Mouse (Mus musculus): ENCODE measurements at regions not wholly inside any gene's neighbourhood (a gene's known extent, or its start where the extent isn't known, plus 50 kb on each side); places are given as distances from the start of the nearest gene placed in this dataset.

- no peak for DNase-seq (ENCODE audit: low spot score)
- peaks cover 1% of the 10 kb centered on the region; the same call in 1 of the 2 replicates for H3K9me3 ChIP-seq (ENCODE audit: control insufficient read depth, low read length)
- H3K27me3 ChIP-seq (replicated peaks; ENCODE audit: control insufficient read depth, insufficient read depth, low read length): no peaks in the 10 kb centered on the region
- H3K4me2 ChIP-seq (ENCODE audit: low read depth, low read length): no peak overlapping the region
- H3K27ac ChIP-seq (replicated peaks; ENCODE audit: low read depth, low read length): no peak overlapping the region
- H3K4me3 ChIP-seq (ENCODE audit: low read depth, low read length): no peak overlapping the region
- H3K9ac ChIP-seq (ENCODE audit: low read depth, low read length): no peak overlapping the region
- H3K4me1 ChIP-seq (ENCODE audit: control insufficient read depth, insufficient read depth, low read length): no peaks in the 10 kb centered on the region
- 76% methylated on average over 11 of the region's 11 CpGs for WGBS
- ATAC-seq (ENCODE audit: low read depth): no peak
- H3K36me3 ChIP-seq (ENCODE audit: control insufficient read depth, insufficient read depth, low read length): no peaks in the 10 kb centered on the region
These were observed 72.0 kb upstream of the 4933415F23Rik start for GRCm38 (mm10) chr1:23174022-23174421.

- WGBS: 53% methylated on average over 7 of the region's 7 CpGs
- H3K36me3 ChIP-seq (ENCODE audit: control insufficient read depth, insufficient read depth, low read length): no peaks in the 10 kb centered on the region
- H3K9ac ChIP-seq (ENCODE audit: low read depth, low read length): no peak overlapping the region
- no peak overlapping the region for H3K4me2 ChIP-seq (ENCODE audit: low read depth, low read length)
- no peaks in the 10 kb centered on the region for H3K27me3 ChIP-seq (replicated peaks; ENCODE audit: control insufficient read depth, insufficient read depth, low read length)
- DNase-seq (ENCODE audit: low spot score) (peak; percentile 27), ATAC-seq (ENCODE audit: low read depth) (no peak)
- H3K9me3 ChIP-seq (ENCODE audit: control insufficient read depth, low read length): peaks cover 7% of the 10 kb centered on the region; the same call in 1 of the 2 replicates
- no peak overlapping the region for H3K27ac ChIP-seq (replicated peaks; ENCODE audit: low read depth, low read length)
- no peak overlapping the region for H3K4me3 ChIP-seq (ENCODE audit: low read depth, low read length)
- no peaks in the 10 kb centered on the region for H3K4me1 ChIP-seq (ENCODE audit: control insufficient read depth, insufficient read depth, low read length)
These were observed 71.2 kb upstream of the 4933415F23Rik start for GRCm38 (mm10) chr1:23173054-23173802.

- H3K9me3 ChIP-seq (ENCODE audit: control insufficient read depth, low read length): peaks cover 7% of the 10 kb centered on the region; the same call in 1 of the 2 replicates
- H3K4me2 ChIP-seq (ENCODE audit: low read depth, low read length): no peak overlapping the region
- no peak overlapping the region for H3K27ac ChIP-seq (replicated peaks; ENCODE audit: low read depth, low read length)
- ATAC-seq (ENCODE audit: low read depth) (no peak), DNase-seq (ENCODE audit: low spot score) (no peak)
- no peaks in the 10 kb centered on the region for H3K36me3 ChIP-seq (ENCODE audit: control insufficient read depth, insufficient read depth, low read length)
- no peaks in the 10 kb centered on the region for H3K27me3 ChIP-seq (replicated peaks; ENCODE audit: control insufficient read depth, insufficient read depth, low read length)
- H3K4me3 ChIP-seq (ENCODE audit: low read depth, low read length): no peak overlapping the region
- WGBS: 95% methylated on average over 2 of the region's 2 CpGs
- no peak overlapping the region for H3K9ac ChIP-seq (ENCODE audit: low read depth, low read length)
- no peaks in the 10 kb centered on the region for H3K4me1 ChIP-seq (ENCODE audit: control insufficient read depth, insufficient read depth, low read length)
These were observed 69.3 kb upstream of the 4933415F23Rik start for GRCm38 (mm10) chr1:23171336-23171735.

- no peak overlapping the region for H3K27ac ChIP-seq (replicated peaks; ENCODE audit: low read depth, low read length)
- no peak overlapping the region for H3K4me2 ChIP-seq (ENCODE audit: low read depth, low read length)
- ATAC-seq (ENCODE audit: low read depth): no peak
- H3K4me3 ChIP-seq (ENCODE audit: low read depth, low read length): no peak overlapping the region
- no peak overlapping the region for H3K9ac ChIP-seq (ENCODE audit: low read depth, low read length)
- H3K9me3 ChIP-seq (ENCODE audit: control insufficient read depth, low read length): peaks cover 7% of the 10 kb centered on the region; the same call in 1 of the 2 replicates
- H3K36me3 ChIP-seq (ENCODE audit: control insufficient read depth, insufficient read depth, low read length): no peaks in the 10 kb centered on the region
- H3K27me3 ChIP-seq (replicated peaks; ENCODE audit: control insufficient read depth, insufficient read depth, low read length): no peaks in the 10 kb centered on the region
- no peak for DNase-seq (ENCODE audit: low spot score)
- WGBS: 67% methylated on average over 2 of the region's 2 CpGs
- no peaks in the 10 kb centered on the region for H3K4me1 ChIP-seq (ENCODE audit: control insufficient read depth, insufficient read depth, low read length)
These were observed 68.7 kb upstream of the 4933415F23Rik start for GRCm38 (mm10) chr1:23170711-23171110.

- peaks cover 7% of the 10 kb centered on the region; the same call in 1 of the 2 replicates for H3K9me3 ChIP-seq (ENCODE audit: control insufficient read depth, low read length)
- DNase-seq (ENCODE audit: low spot score) (no peak), ATAC-seq (ENCODE audit: low read depth) (no peak)
- 90% methylated on average over 4 of the region's 4 CpGs for WGBS
- no peaks in the 10 kb centered on the region for H3K4me1 ChIP-seq (ENCODE audit: control insufficient read depth, insufficient read depth, low read length)
- H3K27me3 ChIP-seq (replicated peaks; ENCODE audit: control insufficient read depth, insufficient read depth, low read length): no peaks in the 10 kb centered on the region
- H3K4me3 ChIP-seq (ENCODE audit: low read depth, low read length): no peak overlapping the region
- H3K36me3 ChIP-seq (ENCODE audit: control insufficient read depth, insufficient read depth, low read length): no peaks in the 10 kb centered on the region
- H3K4me2 ChIP-seq (ENCODE audit: low read depth, low read length): no peak overlapping the region
- H3K27ac ChIP-seq (replicated peaks; ENCODE audit: low read depth, low read length): no peak overlapping the region
- no peak overlapping the region for H3K9ac ChIP-seq (ENCODE audit: low read depth, low read length)
These were observed 66.5 kb upstream of the 4933415F23Rik start for GRCm38 (mm10) chr1:23168504-23168903.

GRCm38 (mm10) chr1:23163371-23163935, 61.4 kb upstream of the 4933415F23Rik start:
- no peak overlapping the region for H3K4me3 ChIP-seq (ENCODE audit: low read depth, low read length)
- ATAC-seq (ENCODE audit: low read depth) (no peak), DNase-seq (ENCODE audit: low spot score) (no peak)
- no peaks in the 10 kb centered on the region for H3K27me3 ChIP-seq (replicated peaks; ENCODE audit: control insufficient read depth, insufficient read depth, low read length)
- WGBS: 83% methylated on average over 5 of the region's 5 CpGs
- H3K9me3 ChIP-seq (ENCODE audit: control insufficient read depth, low read length): no peaks in the 10 kb centered on the region
- H3K9ac ChIP-seq (ENCODE audit: low read depth, low read length): no peak overlapping the region
- no peak overlapping the region for H3K4me2 ChIP-seq (ENCODE audit: low read depth, low read length)
- no peaks in the 10 kb centered on the region for H3K36me3 ChIP-seq (ENCODE audit: control insufficient read depth, insufficient read depth, low read length)
- no peak overlapping the region for H3K27ac ChIP-seq (replicated peaks; ENCODE audit: low read depth, low read length)
- H3K4me1 ChIP-seq (ENCODE audit: control insufficient read depth, insufficient read depth, low read length): no peaks in the 10 kb centered on the region

GRCm38 (mm10) chr1:23162766-23163165, 60.7 kb upstream of the 4933415F23Rik start:
- Histone ChIP-seq H3K36me3 (ENCODE audit: control insufficient read depth, insufficient read depth, low read length) (no peaks in the 10 kb centered on the region), H3K4me3 (ENCODE audit: low read depth, low read length) (no peak overlapping the region), H3K9me3 (ENCODE audit: control insufficient read depth, low read length) (no peaks in the 10 kb centered on the region), H3K4me2 (ENCODE audit: low read depth, low read length) (no peak overlapping the region), H3K27ac (replicated peaks; ENCODE audit: low read depth, low read length) (no peak overlapping the region), H3K27me3 (replicated peaks; ENCODE audit: control insufficient read depth, insufficient read depth, low read length) (no peaks in the 10 kb centered on the region), H3K4me1 (ENCODE audit: control insufficient read depth, insufficient read depth, low read length) (no peaks in the 10 kb centered on the region), H3K9ac (ENCODE audit: low read depth, low read length) (no peak overlapping the region)
- DNase-seq (ENCODE audit: low spot score) (no peak), ATAC-seq (ENCODE audit: low read depth) (no peak)
- 83% methylated on average over 6 of the region's 6 CpGs for WGBS

Data from embryonic facial prominence, embryonic 14.5 days (tissue).